Mouse (Mus musculus) heart, postnatal 36 days (tissue): ENCODE results near the gene Fbxo11. TPM values are rescaled to one million over a fixed set of nuclear protein-coding genes. Genes with fewer than 3 reads are reported as not detected.
A peak's percentile ranks its signal among the peaks of the same experiment; 100 is the strongest.

Source experiments
- DNase-seq, 2 experiments: peaks; one replicate each; pipeline ENCODE4 v3.0.0; 2021 to 2022
- intact Hi-C: fragments of 180-260 bp; cut with DNase I; formaldehyde crosslinking; loops from one replicate; pipeline ENCODE4 v1.15.1; 2025
- total RNA-seq, 2 experiments: library from RNA; stranded (reverse); gene quantifications; 2 replicates each; pipeline ENCODE4 v1.2.3; 2021

Gene Fbxo11
- 10 to 100 TPM; 34.4 to 42.4 TPM for total RNA-seq

DNA sequence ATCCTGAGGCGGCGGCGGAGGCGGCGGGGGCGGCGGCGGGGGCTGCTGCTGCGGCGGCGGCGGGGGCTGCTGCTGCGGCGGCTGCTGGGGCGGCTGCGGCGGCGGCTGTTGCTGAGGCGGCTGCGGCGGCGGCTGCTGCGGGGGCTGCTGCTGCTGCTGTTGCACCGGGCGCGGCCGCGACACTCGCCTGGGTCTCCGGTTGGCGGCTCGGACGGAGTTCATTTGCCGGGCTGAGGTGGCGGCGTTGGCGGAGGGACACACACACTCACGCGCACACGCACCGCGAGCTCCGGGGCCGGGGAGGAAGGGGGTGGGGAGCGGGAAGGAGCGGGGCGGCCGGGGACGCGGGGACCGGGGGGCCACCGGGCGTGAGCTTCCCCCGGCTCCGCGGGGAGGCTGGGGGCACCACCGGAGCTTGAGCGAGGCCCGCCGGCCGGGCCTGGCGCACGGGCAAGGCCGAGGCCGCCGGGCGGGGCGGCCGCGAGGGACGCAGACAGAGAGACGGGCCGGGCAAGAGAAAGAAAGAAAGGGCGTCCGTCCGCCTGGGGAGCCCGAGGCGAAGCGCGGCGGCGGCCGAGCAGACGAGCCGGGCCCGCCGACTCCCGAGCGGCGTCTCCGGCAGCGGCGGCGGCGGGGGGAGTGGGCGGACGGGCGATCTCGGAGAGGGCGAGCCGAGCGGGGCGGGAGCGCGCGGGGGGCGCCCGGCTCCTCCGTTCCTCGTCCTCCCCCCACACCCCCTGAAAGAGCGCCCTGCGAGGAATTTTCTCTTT, at the start of gene Fbxo11:
Gene Fbxo11 (minus strand): TSS at position 261 of the 770 bp plus-strand sequence.
- intact Hi-C loops = loop anchor here (10.0 kb wide), 4 partner anchors 380 to 570 kb away; partner anchors contain the start of genes Foxn2 and Msh2
- DNase-seq = peak; percentile 54 to 71

DNA sequence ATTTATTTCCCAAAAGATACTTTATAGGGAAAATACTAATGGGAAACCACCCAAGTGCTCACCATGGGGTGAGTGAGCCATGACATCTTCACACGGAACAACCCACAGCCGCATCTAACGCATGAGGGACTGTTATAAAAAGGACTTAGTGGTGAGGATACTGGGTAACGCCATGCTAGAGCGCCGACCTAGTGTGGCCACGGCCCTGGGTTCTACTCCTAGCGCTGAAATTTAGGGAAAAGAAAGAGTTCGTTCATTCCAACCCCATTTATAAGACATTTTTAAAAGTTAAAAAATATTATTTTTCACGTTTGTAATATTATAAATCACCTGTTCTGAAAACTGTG, 48.8 kb upstream of the Fbxo11 start:
- intact Hi-C loops = no loop called here
- DNase-seq = no peak

DNA sequence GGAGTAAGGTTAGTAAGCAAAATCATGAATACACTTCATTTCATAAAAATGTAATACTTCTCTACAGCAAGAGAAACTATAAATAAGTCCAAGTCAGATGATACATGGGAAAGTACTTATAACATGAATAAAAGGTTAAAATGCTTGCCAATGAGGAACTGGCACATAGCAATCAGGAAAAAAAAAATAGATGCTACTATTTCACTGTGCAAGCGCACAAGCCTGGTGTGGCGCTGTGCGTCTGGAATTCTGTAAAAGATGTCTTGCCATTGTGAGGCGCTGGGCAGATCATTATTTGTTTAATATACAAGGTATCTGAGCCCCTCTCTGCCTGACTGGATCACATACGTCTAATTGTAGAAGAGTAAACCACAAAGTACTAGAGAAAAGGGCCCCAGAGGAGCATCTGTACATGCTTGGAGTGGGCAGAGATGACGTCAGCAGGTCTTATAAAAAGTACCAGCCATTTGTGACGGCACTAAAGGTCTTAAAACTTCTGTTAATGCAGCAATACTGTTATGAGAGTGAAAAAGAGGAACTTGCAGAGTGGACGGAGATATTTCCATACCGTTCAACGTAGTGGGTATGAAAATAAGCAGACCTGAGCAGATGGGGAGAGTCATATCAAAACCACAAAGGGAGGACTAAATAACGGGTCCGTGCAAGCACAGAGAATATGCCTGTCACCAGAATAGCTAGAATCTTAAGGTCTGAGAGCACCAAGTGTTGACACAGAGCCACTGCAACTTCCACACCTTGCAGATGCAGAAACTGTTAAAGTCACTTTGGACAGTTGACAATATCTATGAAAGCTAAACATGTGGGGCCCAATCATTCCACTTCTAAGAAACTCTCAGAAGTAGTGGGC, 48.2 kb upstream of the Fbxo11 start:
- peak in 1 of 2 experiments; percentile 6 for DNase-seq
- intact Hi-C loops = no loop called here

DNA sequence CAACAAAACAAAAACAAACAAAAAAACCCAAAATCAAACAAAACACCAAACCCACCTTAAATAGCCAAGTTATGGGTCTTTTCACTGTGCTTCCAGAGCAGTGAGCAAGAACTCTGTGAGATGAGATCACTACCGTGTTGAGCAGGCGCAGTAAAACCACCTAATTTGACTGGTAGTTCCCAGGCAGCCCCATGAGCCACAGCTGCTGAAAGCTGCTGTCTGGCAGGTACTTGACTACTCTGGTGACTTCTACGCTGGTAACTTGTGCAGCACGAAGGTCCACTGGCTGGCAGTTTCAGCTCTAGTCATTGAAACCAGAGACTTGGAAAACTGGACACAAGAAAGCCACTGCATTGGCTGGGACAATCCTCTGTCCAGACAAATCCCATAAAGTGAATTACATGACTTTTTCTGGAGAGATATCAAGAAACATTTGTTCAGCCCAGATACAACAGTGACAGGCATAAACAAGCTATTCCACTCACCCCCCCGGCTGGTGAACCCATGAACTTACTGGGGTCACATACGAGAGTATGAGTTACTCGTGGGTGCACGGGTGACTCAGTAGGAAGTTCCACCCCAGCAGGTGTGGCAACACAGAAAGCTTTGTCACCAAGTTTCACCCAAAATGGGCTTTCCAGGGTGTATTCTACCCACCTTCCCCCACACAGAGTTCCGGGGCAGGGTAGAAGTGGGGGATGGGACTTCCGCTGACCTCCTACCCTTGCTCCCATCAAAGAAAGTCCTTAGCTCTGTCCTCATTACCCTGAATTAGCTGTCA, 47.0 kb upstream of the Fbxo11 start:
- intact Hi-C loops = no loop called here
- no peak for DNase-seq

DNA sequence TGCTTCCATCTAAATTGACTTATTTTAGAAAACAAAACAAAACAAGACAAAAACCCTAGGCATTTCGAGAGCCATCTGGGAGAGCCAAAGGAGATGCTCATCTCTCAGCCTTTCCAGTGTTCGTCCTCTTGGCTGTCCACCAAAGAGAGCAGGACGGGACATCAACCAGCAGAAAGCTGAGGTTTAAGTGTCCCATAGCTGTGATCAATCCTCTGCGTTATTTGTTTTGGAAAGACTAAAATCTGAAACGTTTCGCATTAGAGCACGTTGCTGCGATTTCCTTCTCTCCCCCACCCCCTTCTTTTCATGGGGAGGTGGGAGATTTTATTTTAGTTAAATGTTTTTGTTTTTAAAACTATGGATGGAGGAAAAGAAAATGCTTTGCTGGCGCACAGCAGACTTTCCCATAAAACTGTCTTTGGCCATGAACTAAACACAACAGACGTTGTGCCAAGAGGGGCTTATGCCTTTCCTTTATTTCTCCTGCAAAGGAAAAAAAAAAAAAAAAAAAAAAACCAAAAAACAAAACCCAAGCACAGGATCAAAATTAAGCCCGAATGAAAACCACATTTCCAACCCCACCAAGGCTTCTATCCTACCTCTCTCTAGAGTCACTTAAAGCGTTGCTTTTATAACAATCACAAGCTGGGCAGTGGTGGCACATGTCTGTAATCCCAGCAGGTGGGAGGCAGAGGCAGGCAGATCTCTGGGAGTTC, 46.1 kb upstream of the Fbxo11 start:
- DNase-seq = no peak
- intact Hi-C loops = no loop called here

DNA sequence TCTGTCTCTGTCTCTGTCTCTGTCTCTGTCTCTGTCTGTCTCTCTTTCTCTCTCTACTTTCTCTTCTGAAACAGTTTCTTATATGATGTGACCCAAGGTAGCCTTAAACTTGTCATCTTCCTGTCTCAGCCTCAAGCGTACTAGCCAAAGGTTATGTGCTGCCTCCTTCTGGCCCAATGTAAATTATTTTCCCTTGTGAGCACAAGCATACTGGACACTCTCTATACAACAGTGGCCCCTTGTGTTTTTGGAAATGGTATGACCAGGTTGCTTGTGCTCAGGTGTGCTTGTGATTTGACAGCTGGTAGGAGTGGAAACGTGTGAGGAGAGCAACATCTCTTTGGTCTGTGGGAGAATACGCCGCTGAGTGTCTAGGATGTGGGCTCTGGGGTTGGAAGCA, 42.6 kb upstream of the Fbxo11 start:
- no peak for DNase-seq
- intact Hi-C loops = loop anchor here (5.0 kb wide), 1 partner anchor 80 kb away; no protein-coding TSS in a partner anchor

DNA sequence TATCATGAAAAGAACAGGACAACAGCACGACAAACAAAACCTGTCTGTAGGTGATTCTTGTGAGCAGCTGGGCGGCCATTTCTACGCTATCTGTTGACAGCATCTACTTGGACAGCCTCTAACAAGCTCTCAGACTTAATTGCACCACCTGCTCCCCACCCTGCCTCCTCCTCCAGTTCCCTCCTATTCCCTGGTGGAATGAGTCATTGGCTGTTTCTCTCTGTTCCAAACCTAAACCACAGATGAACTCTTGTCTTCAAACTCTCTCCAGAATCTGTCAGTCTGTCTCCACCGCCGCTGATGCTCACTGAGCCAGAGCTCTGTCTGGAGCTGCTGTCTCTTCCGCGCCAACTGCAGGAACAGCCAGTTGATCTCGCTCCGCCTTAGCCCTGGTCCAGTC, 41.3 kb upstream of the Fbxo11 start:
- no peak for DNase-seq
- intact Hi-C loops = loop anchor here (5.0 kb wide), 1 partner anchor 79 kb away; no protein-coding TSS in a partner anchor

DNA sequence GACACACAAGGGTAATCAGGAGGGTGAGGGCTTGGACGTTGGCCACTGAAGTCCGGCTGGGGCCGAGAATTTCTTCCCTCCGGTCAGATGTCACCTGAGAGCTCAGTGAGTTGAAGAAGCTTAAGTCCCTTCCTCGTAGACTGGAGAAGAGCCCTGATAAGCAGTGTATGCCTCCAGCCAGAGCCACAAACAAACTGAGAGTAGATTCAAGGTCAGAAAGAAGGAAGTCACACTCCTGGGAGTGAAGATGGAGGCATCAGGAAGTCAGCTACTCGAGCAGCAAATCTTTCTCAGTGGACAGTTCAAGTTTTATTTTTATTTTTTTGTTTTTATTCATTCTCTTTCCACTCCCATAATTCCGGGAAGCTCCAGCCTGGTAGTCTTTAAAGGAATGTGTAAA, 37.5 kb upstream of the Fbxo11 start:
- intact Hi-C loops = no loop called here
- no peak for DNase-seq

DNA sequence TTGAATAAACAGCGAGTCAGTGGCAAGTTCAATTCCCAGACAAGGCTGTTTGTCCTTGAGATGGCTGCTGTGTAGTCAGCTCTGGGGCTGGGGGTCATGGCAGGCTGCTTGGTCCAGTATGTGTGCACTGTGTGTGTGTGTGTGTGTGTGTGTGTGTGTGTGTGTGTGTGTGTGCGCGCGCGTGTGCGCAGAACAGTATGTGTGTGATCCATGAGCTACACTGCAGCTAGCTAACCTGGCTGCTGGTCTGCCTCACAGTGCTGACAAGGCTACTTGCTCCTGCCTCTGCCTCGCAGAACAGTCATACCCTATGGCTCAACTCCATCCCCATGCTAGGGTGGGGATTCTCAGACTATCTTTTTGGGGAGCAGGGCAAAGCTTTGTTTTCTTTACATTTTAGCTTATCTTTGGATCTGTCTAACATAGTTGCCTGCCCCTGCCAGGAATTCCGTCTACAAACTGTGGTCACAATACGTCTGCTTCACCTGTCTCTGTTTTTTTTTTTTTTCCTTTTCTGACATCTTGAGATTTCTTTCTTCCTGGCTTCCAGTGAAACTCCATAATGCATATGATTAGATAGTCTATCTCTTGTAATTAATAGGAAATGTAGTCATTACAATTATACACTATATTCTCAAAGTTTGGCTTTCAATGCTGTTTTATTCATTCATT, 33.2 kb upstream of the Fbxo11 start:
- intact Hi-C loops = no loop called here
- no peak for DNase-seq

DNA sequence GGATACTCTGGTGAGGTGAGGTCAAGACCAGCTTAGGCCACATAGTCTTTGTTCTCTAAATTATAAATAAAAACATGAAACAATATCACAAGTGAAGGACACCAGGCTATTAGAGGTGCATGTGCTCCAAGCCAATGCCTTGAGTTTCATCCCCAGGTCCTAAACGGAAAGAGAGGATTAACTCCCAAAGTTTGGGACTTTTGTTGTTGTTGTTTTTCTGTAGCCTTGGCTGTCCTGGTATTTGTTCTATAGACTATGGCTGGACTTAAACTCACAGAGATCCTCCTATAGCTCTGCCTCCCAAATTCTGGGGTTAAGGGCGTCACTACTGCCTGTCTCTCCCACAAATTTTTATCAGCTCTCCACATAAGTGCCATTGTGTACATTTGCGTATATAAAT, 32.5 kb upstream of the Fbxo11 start:
- DNase-seq = no peak
- intact Hi-C loops = no loop called here

DNA sequence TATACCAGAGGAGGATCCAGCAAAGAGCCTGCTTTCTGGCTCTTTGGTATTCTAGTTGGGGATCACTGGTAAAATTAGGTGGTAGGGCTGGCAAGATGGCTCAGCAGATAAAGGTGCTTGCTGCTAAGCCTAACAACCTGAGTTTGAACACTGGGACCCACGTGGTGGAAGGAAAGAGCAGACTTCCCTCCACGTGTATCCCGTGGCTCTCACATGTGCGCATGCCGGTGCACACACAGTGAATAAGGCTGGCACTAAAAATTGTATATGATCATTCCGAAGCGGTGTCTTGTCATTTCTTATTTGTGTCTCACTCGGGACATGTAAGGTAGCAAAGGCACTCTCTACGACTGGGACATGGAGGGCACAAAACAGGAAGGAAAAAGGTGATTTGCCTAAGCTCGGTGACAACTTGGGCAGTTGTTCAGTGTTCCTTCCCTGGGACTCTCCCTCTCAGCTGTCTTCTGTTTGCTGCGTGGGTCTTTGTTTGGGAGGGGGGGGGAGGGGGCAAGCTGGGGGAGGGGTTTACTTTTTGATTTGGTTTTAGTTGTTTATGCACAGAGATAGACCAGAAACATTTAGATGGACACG, 31.8 kb upstream of the Fbxo11 start:
- no peak for DNase-seq

DNA sequence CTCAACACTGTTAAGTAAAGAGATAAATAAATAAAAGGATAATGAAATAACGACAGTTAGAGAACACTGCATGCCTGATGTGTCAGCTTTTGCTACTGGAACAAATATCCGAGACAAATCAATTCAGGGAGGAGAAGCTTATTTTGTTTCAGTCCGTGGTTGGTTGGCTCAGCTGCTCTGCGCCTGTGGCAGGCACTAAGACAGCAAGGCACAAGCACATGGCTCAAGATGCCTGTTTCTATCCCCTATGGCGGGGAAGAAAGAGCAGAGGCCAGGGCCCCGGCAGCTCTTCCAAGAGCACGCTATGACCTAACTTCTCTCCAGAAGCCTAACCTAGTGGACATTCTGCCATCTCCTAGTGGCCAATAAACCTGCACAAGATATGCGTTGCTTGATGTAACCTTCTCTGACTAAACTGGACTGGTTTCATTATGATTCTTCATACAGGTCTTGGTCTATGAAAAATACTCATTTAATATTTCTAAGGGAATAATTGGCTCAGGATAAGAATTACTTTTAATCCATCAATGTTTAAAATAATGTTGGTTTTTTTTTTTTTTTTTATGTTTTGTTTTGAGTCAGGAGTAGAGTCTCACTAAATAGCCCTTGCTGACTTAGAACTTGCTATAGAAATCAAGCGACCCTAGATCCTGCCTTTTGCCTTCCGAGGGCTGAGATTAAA, 30.6 kb upstream of the Fbxo11 start:
- no peak for DNase-seq
- intact Hi-C loops = no loop called here

More for the DNA sequence above, 31.8 kb upstream of the Fbxo11 start:
- intact Hi-C loops = no loop called here

DNA sequence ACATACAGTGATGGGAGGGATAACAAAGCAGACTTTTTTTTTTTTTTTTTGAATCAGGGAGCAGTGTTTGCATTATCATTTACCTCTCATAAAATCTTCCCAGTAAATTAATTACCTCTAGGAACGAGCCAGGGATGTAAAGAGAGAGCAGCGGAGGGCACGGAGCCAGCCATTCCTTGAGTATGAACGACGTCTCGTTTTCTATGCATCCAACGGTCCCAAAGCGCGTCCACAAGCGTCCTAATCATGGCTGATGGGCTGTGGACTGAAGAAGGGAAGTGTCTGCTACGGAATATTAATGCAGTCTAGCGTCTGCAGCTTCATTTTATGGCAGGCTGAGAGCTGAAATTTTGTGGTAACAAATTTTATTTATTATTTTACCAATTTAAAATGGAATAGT, 29.2 kb upstream of the Fbxo11 start:
- no peak for DNase-seq
- intact Hi-C loops = no loop called here

DNA sequence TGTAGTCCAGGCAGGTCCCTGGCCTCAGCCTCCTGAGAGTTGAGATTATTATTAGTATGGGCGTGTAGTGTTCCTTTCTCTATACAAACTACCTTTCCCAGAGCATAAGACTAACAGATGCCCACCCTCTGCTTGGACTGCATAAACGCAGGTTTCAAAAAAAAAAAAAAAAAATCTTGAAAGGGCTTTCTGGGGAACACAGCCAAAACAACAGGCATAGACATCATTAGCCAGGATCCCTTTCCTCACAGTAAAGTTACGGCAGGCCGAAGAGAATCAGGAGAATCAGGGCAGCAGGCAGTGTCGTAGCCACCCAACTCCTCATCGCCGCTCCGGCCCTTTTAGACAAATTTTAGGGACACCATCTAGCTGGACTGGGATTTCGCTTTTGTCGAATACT, 28.7 kb upstream of the Fbxo11 start:
- no peak for DNase-seq
- intact Hi-C loops = no loop called here

DNA sequence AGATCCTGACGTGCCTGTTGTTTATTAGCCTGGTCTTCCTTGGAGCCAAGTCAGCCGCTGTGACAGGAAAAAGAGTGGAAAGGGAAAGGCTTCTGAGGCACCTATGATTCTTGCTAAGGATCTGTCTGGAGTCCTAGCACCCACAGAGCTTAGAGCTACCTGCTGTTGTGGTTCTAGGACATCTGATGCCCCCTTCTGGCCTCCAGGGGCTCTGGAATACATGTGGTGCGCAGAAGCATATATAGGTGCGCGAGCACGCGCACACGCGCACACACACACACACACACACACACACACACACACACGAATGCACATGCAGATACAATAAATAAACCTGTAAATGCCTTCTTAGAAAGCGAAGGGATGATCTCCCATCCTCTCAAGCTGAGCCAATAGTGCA, 20.9 kb upstream of the Fbxo11 start:
- DNase-seq = no peak
- intact Hi-C loops = no loop called here

DNA sequence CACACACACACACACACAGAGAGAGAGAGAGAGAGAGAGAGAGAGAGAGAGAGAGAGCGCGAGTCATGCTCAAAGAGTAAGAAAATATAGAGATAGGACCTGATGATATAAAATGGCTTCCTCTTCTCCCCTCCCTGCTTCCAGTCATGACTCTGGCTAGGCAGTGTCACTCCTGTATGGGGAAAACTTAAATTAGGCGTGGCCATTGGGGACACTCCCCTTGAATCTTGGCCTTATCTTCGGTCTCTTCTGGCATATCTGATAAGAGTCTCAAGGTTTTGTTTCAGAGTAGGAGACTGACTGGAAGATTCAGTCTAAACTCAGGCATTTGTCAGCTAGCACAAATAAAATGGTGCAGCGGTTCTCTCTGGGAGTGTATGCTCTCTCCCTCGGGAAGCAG, 16.4 kb upstream of the Fbxo11 start:
- DNase-seq = no peak
- intact Hi-C loops = no loop called here

DNA sequence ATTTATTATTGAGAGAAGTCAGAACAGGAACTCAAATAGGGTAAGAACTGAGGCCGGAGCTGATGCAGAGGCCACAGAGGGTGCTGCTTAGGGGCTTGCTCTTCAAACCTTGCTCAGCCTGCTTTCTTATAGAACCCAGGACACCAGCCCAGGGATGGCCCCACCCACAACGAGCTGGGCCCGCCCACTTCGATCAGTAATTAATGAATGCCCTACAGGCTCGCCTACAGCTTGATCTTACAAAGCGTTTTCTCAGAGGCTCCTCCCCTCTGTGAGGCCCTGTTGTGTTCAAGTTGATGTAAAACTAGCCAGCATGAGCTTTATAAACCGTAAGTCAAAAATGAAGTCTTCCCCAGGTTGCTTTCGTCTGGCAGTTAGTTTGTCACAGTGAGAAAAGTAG, 14.7 kb upstream of the Fbxo11 start:
- DNase-seq = no peak
- intact Hi-C loops = no loop called here

DNA sequence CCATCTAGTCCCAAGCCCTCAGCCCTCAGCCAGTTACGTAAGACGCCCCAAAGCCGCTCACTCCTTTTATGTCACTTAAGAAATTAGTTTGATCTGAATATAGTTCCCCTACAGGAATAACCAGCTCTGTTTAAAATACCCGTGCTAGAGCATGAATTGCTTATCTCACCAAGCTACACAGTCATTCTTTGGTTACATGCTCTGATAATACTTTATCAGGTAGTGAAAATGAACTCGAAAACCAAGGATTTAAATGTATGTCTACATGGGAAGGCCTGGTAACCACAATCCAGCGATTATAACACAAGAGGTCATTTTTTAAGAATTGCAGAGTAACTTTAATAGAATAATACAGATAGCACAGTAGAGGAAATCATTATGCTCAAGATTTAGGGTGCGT, 7.0 kb upstream of the Fbxo11 start:
- intact Hi-C loops = no loop called here
- no peak for DNase-seq
